Comparison of ENCODE assay signal across 26 mouse cellular contexts in genomic region chr12:105224621-105225320, GRCm38 (mm10). TPM values are rescaled to one million over a fixed set of nuclear protein-coding genes. Genes with fewer than 3 reads are reported as not detected.
DNase-seq lines count a peak whose midpoint lies in the region; TF ChIP-seq lines count a peak whose summit lies in the region.
"Had no signal": no experiment of that assay in that cellular context is flagged by ENCODE, and none has a peak within 500 bp of the region (broad histone marks: within the 10 kb centered on the region; RNA-seq: fewer than 3 reads in every experiment).

No protein-coding gene starts in this region.

- peak overlapping the region; percentile 61 for H3K4me3 ChIP-seq in E14TG2a.4 (replicated peaks; ENCODE audit: low read length)
- H3K4me3 ChIP-seq in ES-E14 (ENCODE audit: insufficient read depth in 1 of 2, low read depth in 1 of 2, low read length in 2 of 2, poor library complexity in 1 of 2, severe bottlenecking in 1 of 2) = peak overlapping the region; percentile 51 to 58
- H3K4me3 ChIP-seq: forebrain, embryonic 10.5 days; forebrain, embryonic 13.5 days; heart, embryonic 12.5 days; heart, embryonic 15.5 days; hindbrain, embryonic 15.5 days had no signal

- DNase-seq in embryo, embryonic 11 days = peak; percentile 13
- no peak for DNase-seq in embryo, embryonic 9.5 days (ENCODE audit: extremely low spot score)
- peak; percentile 77 for DNase-seq in ES-E14 (ENCODE audit: low read depth, low spot score)
- DNase-seq in T-cell, adult 2 months (ENCODE audit: low spot score) = no peak
- DNase-seq in spleen, postnatal 4 days (ENCODE audit: low spot score in 2 of 2) = no peak
- DNase-seq: adrenal gland, postnatal 10 days; adrenal gland, postnatal 36 days; cerebellum, adult 2 months; cerebellum, adult 9-11 months; cerebellum, postnatal 25 days; gastrocnemius, postnatal 10 days; heart, adult 18-20 months; heart, postnatal 10 days; heart, postnatal 4 days; kidney, adult 2 months had no signal

- no peaks in the 10 kb centered on the region for H3K27me3 ChIP-seq in E14TG2a.4 (ENCODE audit: insufficient read depth, low read length)
- H3K27me3 ChIP-seq: forebrain, embryonic 13.5 days; heart, embryonic 12.5 days; heart, embryonic 15.5 days; hindbrain, embryonic 15.5 days had no signal

- H3K4me1 ChIP-seq in E14TG2a.4 (replicated peaks; ENCODE audit: low read depth, low read length) = peaks cover 66% of the 10 kb centered on the region
- H3K4me1 ChIP-seq in ES-E14 (ENCODE audit: control insufficient read depth in 2 of 2, insufficient read depth in 2 of 2, low read length in 2 of 2, poor library complexity in 1 of 2) = peaks cover 7 to 23% of the 10 kb centered on the region in 2 experiments; a peak in 3 of 4 replicates
- H3K4me1 ChIP-seq: heart, embryonic 12.5 days; heart, embryonic 15.5 days; hindbrain, embryonic 15.5 days had no signal

- H3K27ac ChIP-seq in ES-E14 (ENCODE audit: insufficient read depth, low read depth, low read length, poor library complexity, severe bottlenecking) = peak overlapping the region; percentile 87
- H3K27ac ChIP-seq: forebrain, embryonic 10.5 days; forebrain, embryonic 13.5 days; heart, embryonic 15.5 days; hindbrain, embryonic 15.5 days had no signal

- peak overlapping the region; percentile 58; the same call in 1 of the 2 replicates for H3K9ac ChIP-seq in ES-E14 (ENCODE audit: insufficient read depth, low read depth, low read length, poor library complexity, severe bottlenecking)
- H3K9ac ChIP-seq: forebrain, embryonic 13.5 days; heart, embryonic 12.5 days; heart, embryonic 15.5 days; hindbrain, embryonic 15.5 days had no signal

- H3K36me3 ChIP-seq in E14TG2a.4 (ENCODE audit: insufficient read depth, low read length) (no peaks in the 10 kb centered on the region), ES-E14 (ENCODE audit: control insufficient read depth, insufficient read depth, low read length, poor library complexity, severe bottlenecking) (no peaks in the 10 kb centered on the region)
- H3K36me3 ChIP-seq: forebrain, embryonic 10.5 days; G1E; heart, embryonic 12.5 days; heart, embryonic 15.5 days; hindbrain, embryonic 15.5 days had no signal

- no peaks in the 10 kb centered on the region for H3K9me3 ChIP-seq in E14TG2a.4 (ENCODE audit: low read length)
- no peaks in the 10 kb centered on the region for H3K9me3 ChIP-seq in ES-E14 (ENCODE audit: control insufficient read depth, insufficient read depth, low read depth, low read length)
- H3K9me3 ChIP-seq: forebrain, embryonic 10.5 days; forebrain, embryonic 13.5 days; heart, embryonic 12.5 days; heart, embryonic 15.5 days; hindbrain, embryonic 15.5 days had no signal

- TF ChIP-seq CTCF in E14TG2a.4 (conservative IDR thresholded peaks at IDR 0.05; ENCODE audit: low read length) = no peak

- in situ Hi-C loops in ES-E14 (cut with MboI; ENCODE audit: low sequenced_read_pairs in 2 of 2, unreplicated experiment in 2 of 2) = no loop called here

TF ChIP-seq in ES-E14, 5 proteins besides CTCF, POLR2A, EP300 and RAD21:
- TF ChIP-seq HCFC1 (IDR thresholded peaks at IDR 0.05; ENCODE audit: borderline replicate concordance, insufficient read depth, low read length) (no peak), CHD2 (IDR thresholded peaks at IDR 0.05; ENCODE audit: low read depth, low read length) (no peak), MAFK (IDR thresholded peaks at IDR 0.05; ENCODE audit: insufficient read depth, low read depth, low read length) (no peak), ZC3H11A (IDR thresholded peaks at IDR 0.05; ENCODE audit: borderline replicate concordance, low read depth, low read length) (no peak), ZNF384 (IDR thresholded peaks at IDR 0.05; ENCODE audit: low read depth, low read length) (no peak)

RNA-seq across cellular contexts. Expression of gene Tcl1, which starts 2.2 kb away (rescaled TPM):
- 40.6 and 49.9 TPM in 2 replicates for total RNA-seq in ES-E14 (2012; rRNA removed)
- total RNA-seq: adrenal gland, adult 18-20 months; adrenal gland, postnatal 36 days; common myeloid progenitor, adult 5-6 weeks; gastrocnemius, adult 18-20 months; gastrocnemius, postnatal 10 days; gastrocnemius, postnatal 4 days; heart, adult 18-20 months; heart, postnatal 10 days; heart, postnatal 4 days had no signal

RNA-seq across cellular contexts. Expression of gene Tcl1b4, which starts 23.0 kb away (rescaled TPM):
- not detected in 2 replicates for total RNA-seq in ES-E14 (2012; rRNA removed)
- total RNA-seq: adrenal gland, adult 18-20 months; adrenal gland, postnatal 10 days; adrenal gland, postnatal 36 days; common myeloid progenitor, adult 5-6 weeks; gastrocnemius, adult 18-20 months; gastrocnemius, postnatal 10 days; gastrocnemius, postnatal 4 days; heart, adult 18-20 months; heart, postnatal 10 days; heart, postnatal 4 days had no signal

RNA-seq across cellular contexts. Expression of gene Tcl1b3, which starts 33.9 kb away (rescaled TPM):
- total RNA-seq in ES-E14 (2012; rRNA removed) = not detected in 2 replicates
- total RNA-seq: adrenal gland, adult 18-20 months; adrenal gland, postnatal 10 days; adrenal gland, postnatal 36 days; common myeloid progenitor, adult 5-6 weeks; G1E; gastrocnemius, adult 18-20 months; gastrocnemius, postnatal 10 days; gastrocnemius, postnatal 4 days; heart, adult 18-20 months; heart, postnatal 10 days; heart, postnatal 4 days had no signal

RNA-seq across cellular contexts. Expression of gene Tcl1b5, which starts 48.6 kb away (rescaled TPM):
- not detected in 2 replicates for total RNA-seq in ES-E14 (2012; rRNA removed)
- total RNA-seq: adrenal gland, adult 18-20 months; adrenal gland, postnatal 10 days; adrenal gland, postnatal 36 days; common myeloid progenitor, adult 5-6 weeks; G1E; gastrocnemius, adult 18-20 months; gastrocnemius, postnatal 10 days; gastrocnemius, postnatal 4 days; heart, adult 18-20 months; heart, postnatal 10 days; heart, postnatal 4 days had no signal

Comparison
In these comparisons a context has a peak if more than half of its experiments do, and no peak if none do; other contexts are left out.
1. DNase-seq: peak in embryo, embryonic 11 days (single experiment) and ES-E14 (single experiment); none in embryo, embryonic 9.5 days (single experiment), T-cell, adult 2 months (single experiment) and spleen, postnatal 4 days (0 of 2).